Mouse (Mus musculus) neural tube, embryonic 13.5 days (tissue): ENCODE measurements at regions not wholly inside any gene's neighbourhood (a gene's known extent, or its start where the extent isn't known, plus 50 kb on each side); places are given as distances from the start of the nearest gene placed in this dataset.

ENCODE experiments used
- ATAC-seq: fragments of 200-750 bp; cut with Nextera tagmentation; 2 replicates; pipeline ENCODE4 v1.8.0; 2017; ENCODE audit warnings: low read depth, mild to moderate bottlenecking, moderate TSS enrichment, moderate library complexity
- H3K27ac ChIP-seq: fragments of 300-500 bp; sonication (generic); replicated peaks from 2 replicates; pipeline ENCODE4 v1.5.1; 2015; ENCODE audit warnings: moderate library complexity, mild to moderate bottlenecking, inconsistent platforms
- H3K27me3 ChIP-seq: fragments of 300-500 bp; sonication (generic); 2 replicates; pipeline ENCODE4 v1.6.1; 2015; ENCODE audit warnings: mild to moderate bottlenecking, inconsistent platforms
- H3K36me3 ChIP-seq: fragments of 300-500 bp; sonication (generic); 2 replicates; pipeline ENCODE4 v1.6.1; 2015; ENCODE audit warnings: mild to moderate bottlenecking, inconsistent platforms
- H3K4me1 ChIP-seq: fragments of 300-500 bp; sonication (generic); replicated peaks from 2 replicates; pipeline ENCODE4 v1.6.1; 2015; ENCODE audit warnings: inconsistent platforms
- H3K4me2 ChIP-seq: fragments of 300-500 bp; sonication (generic); 2 replicates; pipeline ENCODE4 v1.6.1; 2015; ENCODE audit warnings: inconsistent platforms, mild to moderate bottlenecking, moderate library complexity
- H3K4me3 ChIP-seq: fragments of 300-500 bp; sonication (generic); 2 replicates; pipeline ENCODE4 v1.5.1; 2015; ENCODE audit warnings: mild to moderate bottlenecking, inconsistent platforms
- H3K9ac ChIP-seq: fragments of 300-500 bp; sonication (generic); 2 replicates; pipeline ENCODE4 v1.6.1; 2015; ENCODE audit warnings: moderate library complexity, mild to moderate bottlenecking, inconsistent platforms
- H3K9me3 ChIP-seq: fragments of 300-500 bp; sonication (generic); 2 replicates; pipeline ENCODE4 v1.6.1; 2016; ENCODE audit warnings: inconsistent platforms
- WGBS: fragments of 180-500 bp; shearing (Covaris S2); methylation state at CpG from one replicate; pipeline ENCODE4 v1.1.7; 2015; 5-methylcytosine and 5-hydroxymethylcytosine counted together

DNA sequence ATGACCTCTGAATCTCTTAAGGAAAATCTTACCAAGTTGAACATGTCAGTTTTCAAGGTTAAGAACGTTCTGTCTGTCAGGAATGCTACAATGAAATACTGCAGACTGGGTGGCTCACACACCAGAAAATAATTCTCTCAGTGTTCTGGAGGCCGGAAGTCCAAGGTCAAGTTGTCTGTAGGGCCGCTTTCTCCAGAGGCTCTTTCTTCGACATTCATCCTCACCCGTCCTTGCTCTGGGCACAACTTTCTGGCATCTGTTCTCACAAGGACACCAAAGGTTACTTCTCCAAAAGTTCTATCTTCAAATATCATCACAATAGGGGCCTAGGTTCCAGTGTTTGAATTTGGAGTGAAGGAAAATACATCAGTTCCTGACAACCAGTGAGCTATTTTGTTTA lies 239.2 kb downstream of the Kcnrg start:
- ATAC-seq: no peak
- Histone ChIP-seq H3K4me2 (no peak overlapping the region), H3K9me3 (no peaks in the 10 kb centered on the region), H3K4me1 (no peaks in the 10 kb centered on the region), H3K9ac (no peak overlapping the region), H3K27me3 (no peaks in the 10 kb centered on the region), H3K4me3 (no peak overlapping the region), H3K27ac (no peak overlapping the region), H3K36me3 (no peaks in the 10 kb centered on the region)
- WGBS: 85% methylated on average over 5 of the region's 5 CpGs

DNA sequence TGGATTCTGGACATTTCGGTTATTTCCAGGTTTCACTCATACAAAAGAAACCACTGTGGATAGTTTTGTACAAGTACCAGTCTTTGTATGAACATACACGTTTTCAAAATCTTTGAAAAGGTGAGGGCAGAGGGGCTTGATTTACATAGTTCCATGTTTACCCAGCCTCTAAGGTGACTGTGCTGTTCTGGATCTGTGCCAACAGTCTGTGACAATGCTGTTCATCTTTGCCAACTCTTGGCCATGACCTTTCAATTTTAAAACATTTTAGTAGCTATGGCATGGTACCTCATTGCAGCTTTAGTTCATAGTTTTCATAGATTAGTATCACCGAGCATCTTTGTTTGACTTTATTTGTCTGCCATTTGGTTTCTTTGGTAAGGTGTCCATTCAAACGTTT lies 243.0 kb downstream of the Kcnrg start:
- Histone ChIP-seq H3K9ac (no peak overlapping the region), H3K9me3 (no peaks in the 10 kb centered on the region), H3K4me2 (no peak overlapping the region), H3K4me3 (no peak overlapping the region), H3K27ac (no peak overlapping the region), H3K27me3 (no peaks in the 10 kb centered on the region), H3K36me3 (no peaks in the 10 kb centered on the region), H3K4me1 (no peaks in the 10 kb centered on the region)
- ATAC-seq: no peak
- 86% methylated on average over 4 of the region's 4 CpGs for WGBS

DNA sequence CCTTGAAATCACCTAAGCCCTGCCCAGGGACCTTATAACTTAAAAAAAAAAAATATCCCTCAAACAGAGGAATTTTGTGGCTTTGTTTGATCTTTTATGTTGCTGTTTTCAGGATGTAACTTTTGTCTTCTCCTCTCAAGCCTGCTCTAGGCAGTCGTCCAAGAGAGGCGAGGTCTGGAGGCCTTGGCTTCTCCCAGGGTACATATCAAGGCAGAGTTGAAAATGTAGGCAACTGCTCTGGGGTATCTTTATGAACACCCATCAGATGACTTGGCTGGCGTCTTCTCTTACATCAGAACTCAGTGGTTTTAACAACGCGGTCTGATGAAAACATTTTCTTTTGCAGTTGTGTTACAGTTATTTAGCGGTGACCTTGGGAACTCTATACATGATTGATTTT lies 250.4 kb downstream of the Kcnrg start:
- ATAC-seq: no peak
- Histone ChIP-seq H3K27ac (no peak overlapping the region), H3K4me1 (no peaks in the 10 kb centered on the region), H3K4me2 (no peak overlapping the region), H3K9ac (no peak overlapping the region), H3K36me3 (no peaks in the 10 kb centered on the region), H3K9me3 (no peaks in the 10 kb centered on the region), H3K4me3 (no peak overlapping the region), H3K27me3 (no peaks in the 10 kb centered on the region)
- WGBS: 87% methylated on average over 6 of the region's 6 CpGs

DNA sequence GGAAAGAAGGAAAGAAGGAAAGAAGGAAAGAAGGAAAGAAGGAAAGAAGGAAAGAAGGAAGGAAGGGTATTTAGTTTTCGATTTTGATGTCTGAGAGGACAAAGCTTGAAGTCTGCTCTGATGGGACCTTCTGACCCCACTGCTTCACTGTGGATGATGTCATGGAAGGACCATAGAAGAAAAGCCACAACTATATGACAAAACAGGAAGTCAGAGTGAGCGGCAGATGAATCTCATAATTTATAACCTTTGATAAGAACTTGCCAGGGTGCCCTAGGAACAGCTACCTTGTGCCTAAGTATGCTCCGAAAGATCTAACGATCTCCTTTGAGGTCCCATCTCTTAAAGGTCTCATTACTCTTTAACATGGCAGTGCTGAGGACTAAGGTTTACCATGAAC lies 253.4 kb downstream of the Kcnrg start:
- Histone ChIP-seq H3K4me3 (no peak overlapping the region), H3K36me3 (no peaks in the 10 kb centered on the region), H3K4me1 (no peaks in the 10 kb centered on the region), H3K27ac (no peak overlapping the region), H3K9me3 (no peaks in the 10 kb centered on the region), H3K4me2 (no peak overlapping the region), H3K27me3 (no peaks in the 10 kb centered on the region), H3K9ac (no peak overlapping the region)
- ATAC-seq: no peak
- WGBS: 96% methylated on average over 4 of the region's 4 CpGs

DNA sequence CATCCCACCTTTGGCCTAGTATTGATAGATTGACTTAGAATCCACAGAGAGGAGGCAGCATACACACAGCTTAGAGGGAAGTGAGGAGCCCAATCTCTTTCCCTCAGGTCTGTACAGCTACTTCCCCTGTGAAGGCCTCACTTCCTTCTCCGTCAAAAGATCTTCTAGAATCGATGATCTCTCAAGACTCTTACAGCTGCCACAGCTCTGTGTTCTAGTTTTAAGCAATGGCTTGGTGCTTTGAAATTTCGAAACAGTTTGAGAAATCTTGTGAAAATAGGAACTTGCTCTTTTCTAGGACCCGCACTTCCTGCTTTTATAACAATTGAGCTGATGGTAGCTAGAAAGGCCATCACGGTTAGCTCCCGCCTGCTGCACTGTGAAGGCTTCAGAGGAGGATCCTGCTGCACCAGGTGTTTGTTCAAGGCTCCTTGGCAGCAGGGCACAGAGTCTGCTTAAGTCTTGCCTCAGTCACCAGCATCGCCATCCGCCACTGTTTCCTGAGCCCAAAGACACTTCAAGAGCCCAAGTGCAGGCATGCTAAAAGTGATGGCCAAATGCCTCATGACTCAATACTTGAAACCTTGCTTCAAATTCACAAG lies 254.2 kb downstream of the Kcnrg start:
- ATAC-seq: no peak
- 91% methylated on average over 8 of the region's 8 CpGs for WGBS
- H3K27me3 ChIP-seq: no peaks in the 10 kb centered on the region
- no peak overlapping the region for H3K4me2 ChIP-seq
- no peak overlapping the region for H3K4me3 ChIP-seq
- H3K9ac ChIP-seq: no peak overlapping the region
- H3K9me3 ChIP-seq: no peaks in the 10 kb centered on the region
- no peaks in the 10 kb centered on the region for H3K4me1 ChIP-seq
- H3K27ac ChIP-seq: no peak overlapping the region
- no peaks in the 10 kb centered on the region for H3K36me3 ChIP-seq

DNA sequence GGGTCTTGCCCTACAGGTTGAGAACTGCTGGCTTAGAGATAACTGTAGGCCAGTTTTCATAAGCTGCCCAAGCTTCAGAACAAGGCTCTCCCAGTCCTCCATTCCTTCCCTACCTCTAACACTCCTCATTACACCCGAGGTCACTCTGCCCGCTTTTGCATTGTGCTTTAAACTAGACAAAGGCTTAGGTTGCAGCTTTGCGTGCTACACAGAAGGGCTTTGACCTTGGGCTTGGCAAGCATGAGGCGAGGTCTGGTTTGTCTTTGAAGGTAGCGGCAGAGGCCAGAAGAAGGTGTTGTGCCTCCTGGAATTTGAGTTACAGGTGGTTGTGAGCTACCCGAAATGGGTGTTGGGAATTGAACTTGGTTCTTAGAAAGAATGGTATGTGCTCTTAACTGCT lies 255.7 kb downstream of the Kcnrg start:
- H3K4me1 ChIP-seq: no peaks in the 10 kb centered on the region
- ATAC-seq: no peak
- H3K27me3 ChIP-seq: no peaks in the 10 kb centered on the region
- no peak overlapping the region for H3K9ac ChIP-seq
- 88% methylated on average over 6 of the region's 6 CpGs for WGBS
- no peaks in the 10 kb centered on the region for H3K36me3 ChIP-seq
- H3K27ac ChIP-seq: no peak overlapping the region
- H3K9me3 ChIP-seq: no peaks in the 10 kb centered on the region
- H3K4me3 ChIP-seq: no peak overlapping the region
- H3K4me2 ChIP-seq: no peak overlapping the region

DNA sequence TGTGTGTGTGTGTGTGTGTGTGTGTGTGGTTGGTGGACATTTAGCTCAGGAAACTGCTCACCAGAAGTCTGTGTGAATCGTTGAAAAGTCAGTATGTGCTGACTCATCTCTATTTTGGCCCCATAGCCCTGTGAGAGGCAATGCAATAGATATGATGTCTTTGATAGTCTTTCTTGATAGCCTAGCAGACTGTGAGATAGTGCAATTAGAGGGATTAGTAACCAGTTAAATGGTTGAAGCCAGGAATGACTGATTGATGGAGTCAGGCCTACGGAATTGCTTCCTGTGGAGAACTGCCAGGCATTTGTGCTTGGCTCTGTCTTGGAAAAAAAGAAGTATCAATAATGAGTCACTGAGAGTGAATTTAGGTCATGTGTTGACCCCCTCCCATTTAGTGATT lies 256.2 kb downstream of the Kcnrg start:
- 60% methylated on average over 2 of the region's 2 CpGs for WGBS
- no peak overlapping the region for H3K27ac ChIP-seq
- no peak overlapping the region for H3K4me2 ChIP-seq

DNA sequence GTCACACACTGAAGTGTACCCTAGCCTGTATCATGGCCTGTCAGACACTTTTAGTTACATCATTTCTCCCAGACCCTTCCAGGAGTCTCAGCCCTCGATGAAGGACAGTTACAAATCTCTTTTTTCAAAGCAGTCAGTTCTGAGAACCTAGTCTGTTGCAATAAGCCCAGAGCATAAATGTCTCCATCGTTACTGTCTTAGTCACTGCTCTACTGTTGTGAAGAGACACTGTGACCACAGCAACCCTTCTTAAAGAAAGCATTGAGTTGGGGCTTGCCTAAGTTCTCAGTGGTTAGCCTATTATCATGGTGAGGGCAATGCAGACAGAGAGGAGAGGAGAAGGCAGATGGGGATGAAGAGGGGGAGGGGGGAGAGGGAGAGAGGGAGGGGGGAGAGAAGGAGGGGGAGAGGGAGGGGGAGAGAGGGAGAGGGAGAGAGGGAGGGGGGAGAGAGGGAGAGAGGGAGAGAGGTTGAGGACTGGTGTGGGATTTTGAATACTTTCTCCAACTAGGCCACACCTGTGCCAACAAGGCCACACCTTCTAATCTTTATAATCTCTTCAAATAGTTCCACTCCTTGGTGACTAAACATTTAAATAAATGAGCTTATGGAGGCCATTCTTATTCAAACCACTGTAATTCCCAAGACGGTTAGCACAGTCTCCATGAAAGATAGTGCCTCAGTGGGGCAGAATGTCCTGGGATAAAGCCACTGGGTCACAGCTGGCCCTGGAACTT lies 259.4 kb downstream of the Kcnrg start:
- 68% methylated on average over 3 of the region's 3 CpGs for WGBS

More for the DNA sequence above, 256.2 kb downstream of the Kcnrg start:
- Histone ChIP-seq H3K36me3 (no peaks in the 10 kb centered on the region), H3K9ac (no peak overlapping the region), H3K4me1 (no peaks in the 10 kb centered on the region), H3K9me3 (no peaks in the 10 kb centered on the region), H3K27me3 (no peaks in the 10 kb centered on the region), H3K4me3 (no peak overlapping the region)
- no peak for ATAC-seq

DNA sequence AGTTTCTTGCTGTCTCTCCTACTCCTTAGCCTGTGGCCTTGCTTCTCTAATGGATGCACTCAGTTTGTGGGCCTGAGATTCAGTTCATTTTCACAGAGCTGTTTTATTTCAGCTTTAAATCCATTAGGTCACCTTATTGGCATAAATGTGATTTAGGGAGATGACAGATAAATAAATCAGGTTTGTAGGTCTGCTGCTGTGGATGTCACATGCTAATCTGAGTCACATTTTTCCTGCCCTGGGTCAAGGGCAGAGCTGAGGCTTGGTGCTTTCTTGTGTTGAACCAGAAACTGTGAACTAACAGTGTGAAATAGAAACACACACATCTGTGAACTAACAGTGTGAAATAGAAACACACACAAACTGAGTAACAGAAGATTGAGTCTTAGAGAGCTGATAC lies 266.9 kb downstream of the Kcnrg start:
- Histone ChIP-seq H3K4me2 (no peak overlapping the region), H3K4me3 (no peak overlapping the region), H3K4me1 (no peaks in the 10 kb centered on the region), H3K9ac (no peak overlapping the region), H3K9me3 (no peaks in the 10 kb centered on the region), H3K27ac (no peak overlapping the region), H3K36me3 (no peaks in the 10 kb centered on the region), H3K27me3 (no peaks in the 10 kb centered on the region)
- ATAC-seq: no peak

More for the DNA sequence above, 259.4 kb downstream of the Kcnrg start:
- H3K9ac ChIP-seq: no peak overlapping the region
- no peak overlapping the region for H3K4me2 ChIP-seq
- no peaks in the 10 kb centered on the region for H3K27me3 ChIP-seq
- no peaks in the 10 kb centered on the region for H3K36me3 ChIP-seq
- H3K27ac ChIP-seq: no peak overlapping the region
- H3K9me3 ChIP-seq: no peaks in the 10 kb centered on the region
- ATAC-seq: no peak
- no peak overlapping the region for H3K4me3 ChIP-seq
- H3K4me1 ChIP-seq: no peaks in the 10 kb centered on the region

DNA sequence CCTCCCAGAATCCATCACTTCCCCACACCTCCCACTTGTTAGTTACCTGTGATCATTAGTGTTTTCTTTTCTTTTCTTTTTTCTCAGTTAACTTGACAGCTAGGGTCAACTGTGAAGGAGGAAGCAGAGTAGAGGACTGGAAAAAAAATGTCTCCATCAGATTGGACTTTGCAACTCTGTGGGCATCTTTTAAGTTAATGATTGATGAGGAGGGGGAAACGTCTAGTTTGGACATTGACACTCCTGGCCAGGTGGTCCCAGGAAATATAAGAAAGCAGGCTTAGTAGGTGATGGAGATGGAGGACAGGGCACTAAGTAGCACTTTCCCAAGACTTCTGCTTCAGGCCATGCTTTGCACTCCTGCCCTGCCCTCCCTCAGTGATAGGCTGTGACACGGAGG lies 272.2 kb downstream of the Kcnrg start:
- H3K9ac ChIP-seq: no peak overlapping the region
- H3K4me1 ChIP-seq: no peaks in the 10 kb centered on the region
- 76% methylated on average over 2 of the region's 2 CpGs for WGBS
- H3K27ac ChIP-seq: no peak overlapping the region
- H3K4me2 ChIP-seq: no peak overlapping the region
- H3K36me3 ChIP-seq: no peaks in the 10 kb centered on the region
- H3K27me3 ChIP-seq: no peaks in the 10 kb centered on the region
- H3K4me3 ChIP-seq: no peak overlapping the region
- no peak for ATAC-seq
- H3K9me3 ChIP-seq: no peaks in the 10 kb centered on the region

DNA sequence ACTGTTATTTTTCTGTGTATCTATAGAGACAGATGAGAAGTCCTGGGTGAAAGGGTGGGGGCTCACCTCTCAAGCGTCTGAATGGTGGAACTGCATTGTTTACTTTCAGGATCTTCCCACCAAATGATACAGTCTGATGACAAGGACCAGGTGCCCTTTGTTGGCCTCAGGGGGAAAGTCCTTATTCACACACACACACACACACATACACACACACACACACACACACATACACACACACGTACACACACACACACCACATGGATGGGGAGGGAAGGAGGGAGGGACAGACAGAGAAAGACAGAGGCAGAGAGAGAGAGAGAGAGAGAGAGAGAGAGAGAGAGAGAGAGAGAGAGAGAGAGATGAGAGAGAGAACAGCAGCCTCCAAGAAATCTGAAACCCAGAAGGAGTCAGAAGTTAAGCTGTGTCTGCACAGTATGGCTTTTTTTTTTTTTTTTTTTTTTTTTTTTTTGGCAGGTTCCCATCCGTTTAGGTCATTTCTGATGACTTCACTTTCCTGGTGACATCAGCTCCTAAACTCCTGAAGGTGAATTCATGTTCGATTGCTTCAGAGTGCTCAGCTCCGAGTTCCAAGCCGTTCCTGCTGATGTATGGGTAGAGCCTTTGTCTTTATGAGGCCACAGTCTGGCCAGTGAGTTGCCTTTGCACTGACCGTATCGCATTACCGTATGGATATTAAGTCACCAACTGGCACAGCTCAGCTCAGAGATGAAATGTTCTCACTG lies 273.4 kb downstream of the Kcnrg start:
- no peak overlapping the region for H3K4me2 ChIP-seq
- H3K4me3 ChIP-seq: no peak overlapping the region
- no peaks in the 10 kb centered on the region for H3K9me3 ChIP-seq
- H3K4me1 ChIP-seq: no peaks in the 10 kb centered on the region
- H3K27ac ChIP-seq: no peak overlapping the region
- WGBS: 68% methylated on average over 8 of the region's 9 CpGs
- H3K36me3 ChIP-seq: no peaks in the 10 kb centered on the region
- H3K27me3 ChIP-seq: no peaks in the 10 kb centered on the region
- ATAC-seq: no peak
- no peak overlapping the region for H3K9ac ChIP-seq

DNA sequence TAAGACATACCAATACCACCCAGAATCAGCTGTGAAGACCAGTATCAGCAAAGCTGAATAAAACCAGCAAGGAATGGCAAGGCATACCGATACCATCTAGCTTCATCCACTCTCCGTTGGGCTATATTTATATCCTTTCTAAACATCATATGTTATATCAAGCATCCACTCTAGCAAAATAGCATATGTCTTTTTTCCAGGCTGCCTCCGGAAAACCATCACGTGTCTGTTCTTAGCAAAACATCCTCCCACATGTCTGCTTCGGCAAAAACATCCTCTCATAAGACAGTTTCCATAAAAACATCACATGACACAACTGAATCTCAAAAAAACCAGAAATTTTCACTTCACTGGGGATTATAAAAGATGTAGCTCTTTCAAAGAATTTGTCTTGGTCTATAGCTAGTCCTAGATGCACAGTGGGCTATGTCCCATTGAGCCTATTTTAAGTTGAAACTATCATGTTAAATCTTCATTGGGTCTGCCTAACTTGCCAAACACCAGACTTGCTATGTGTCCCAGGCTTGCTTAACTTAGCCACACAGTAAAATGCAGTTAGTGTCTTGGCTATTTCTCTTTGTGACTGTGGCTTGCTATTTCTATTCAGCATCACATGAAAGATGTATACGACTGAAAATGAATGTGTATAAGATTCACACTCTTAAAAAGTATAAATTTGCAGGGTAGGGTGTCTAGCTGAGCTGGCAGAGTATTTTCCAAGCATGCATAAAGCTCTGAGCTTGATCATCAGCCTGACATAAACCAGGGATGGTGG lies 278.2 kb downstream of the Kcnrg start:
- Histone ChIP-seq H3K4me1 (no peaks in the 10 kb centered on the region), H3K4me3 (no peak overlapping the region), H3K4me2 (no peak overlapping the region), H3K27me3 (no peaks in the 10 kb centered on the region), H3K27ac (no peak overlapping the region), H3K36me3 (no peaks in the 10 kb centered on the region), H3K9ac (no peak overlapping the region), H3K9me3 (no peaks in the 10 kb centered on the region)
- 83% methylated on average over 6 of the region's 6 CpGs for WGBS
- no peak for ATAC-seq
